Mouse (Mus musculus) ES-E14 (cell line): ENCODE results near the gene Hyal1.

Source experiments
- MAFK ChIP-seq: IDR thresholded peaks from 2 replicates; pipeline ENCODE4 v1.6.1; 2014; ENCODE audit warnings: mild to moderate bottlenecking, low read depth, low read length, inconsistent platforms; ENCODE audit not compliant: insufficient read depth
- ZC3H11A ChIP-seq: IDR thresholded peaks from 2 replicates; pipeline ENCODE4 v1.6.1; 2012; ENCODE audit warnings: low read depth, mild to moderate bottlenecking, inconsistent platforms, low read length, borderline replicate concordance

GRCm38 (mm10) chr9:107538711-107539110 lies 38.0 kb upstream of the Hyal1 start:
- TF ChIP-seq ZC3H11A, result no peak
- no peak for TF ChIP-seq MAFK
